Comparison of ENCODE assay signal across 10 mouse cellular contexts in the genomic region with DNA sequence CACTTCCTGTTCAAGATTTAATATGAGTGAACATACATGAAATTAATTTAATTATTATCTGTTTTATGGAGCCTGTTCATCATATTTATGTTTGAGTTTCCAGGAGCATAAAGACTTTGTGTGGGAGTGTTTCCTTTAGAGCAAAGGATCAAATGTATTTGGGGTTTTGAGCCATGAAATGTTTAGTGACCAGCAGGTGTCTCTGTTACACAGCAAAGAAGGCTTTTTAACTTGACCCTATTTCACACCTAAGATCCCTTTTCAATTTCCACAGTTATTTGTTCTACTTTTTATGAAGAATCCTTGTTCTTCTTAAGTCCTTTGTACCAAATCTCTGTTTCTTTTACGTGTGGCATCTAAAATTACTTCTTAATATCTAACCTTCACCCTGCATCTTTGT. TPM values are rescaled to one million over a fixed set of nuclear protein-coding genes. Genes with fewer than 3 reads are reported as not detected.
DNase-seq lines count a peak whose midpoint lies in the region; ATAC-seq and TF ChIP-seq lines count a peak whose summit lies in the region.
"Had no signal": no experiment of that assay in that cellular context is flagged by ENCODE, and none has a peak within 500 bp of the region (broad histone marks: within the 10 kb centered on the region; RNA-seq: fewer than 3 reads in every experiment).

No protein-coding gene starts in this region.

- peak; percentile 49 for DNase-seq in heart, postnatal 0 days (ENCODE audit: low spot score)
- peak; percentile 54 for DNase-seq in thymus, postnatal 0 days (ENCODE audit: low spot score)
- no peak for DNase-seq in thymus, postnatal 25 days
- DNase-seq in embryonic facial prominence, embryonic 14.5 days (ENCODE audit: low spot score), result peak; percentile 51
- DNase-seq in spleen, postnatal 14 days (ENCODE audit: low spot score in 2 of 2), result no peak
- DNase-seq in testis, postnatal 14 days (ENCODE audit: low spot score), result no peak
- DNase-seq in spleen, adult 12 weeks (ENCODE audit: low spot score), result no peak

- no peak overlapping the region for H3K4me3 ChIP-seq in heart, postnatal 0 days (ENCODE audit: low read depth, low read length)
- no peak overlapping the region for H3K4me3 ChIP-seq in heart, embryonic 12.5 days
- no peak overlapping the region for H3K4me3 ChIP-seq in embryonic facial prominence, embryonic 14.5 days (ENCODE audit: low read depth, low read length)
- H3K4me3 ChIP-seq: heart, embryonic 15.5 days had no signal

- peak; percentile 64 for TF ChIP-seq CTCF in heart, postnatal 0 days (IDR thresholded peaks at IDR 0.05; ENCODE audit: low read depth)

- no peaks in the 10 kb centered on the region for H3K27me3 ChIP-seq in heart, postnatal 0 days (ENCODE audit: control insufficient read depth, insufficient read depth, low read length)
- H3K27me3 ChIP-seq in heart, embryonic 12.5 days (replicated peaks), result no peaks in the 10 kb centered on the region
- H3K27me3 ChIP-seq in embryonic facial prominence, embryonic 14.5 days (replicated peaks; ENCODE audit: control insufficient read depth, insufficient read depth, low read length), result no peaks in the 10 kb centered on the region
- H3K27me3 ChIP-seq: heart, embryonic 15.5 days had no signal

- no peak for ATAC-seq in heart, postnatal 0 days (ENCODE audit: insufficient read depth, low read depth)
- ATAC-seq in heart, embryonic 12.5 days (ENCODE audit: insufficient number of reproducible peaks, low FRiP score), result no peak
- ATAC-seq in embryonic facial prominence, embryonic 14.5 days (ENCODE audit: low read depth), result no peak

- no peak overlapping the region for H3K9ac ChIP-seq in heart, postnatal 0 days (replicated peaks; ENCODE audit: low read depth, low read length)
- no peak overlapping the region for H3K9ac ChIP-seq in heart, embryonic 12.5 days
- no peak overlapping the region for H3K9ac ChIP-seq in embryonic facial prominence, embryonic 14.5 days (ENCODE audit: low read depth, low read length)
- H3K9ac ChIP-seq: heart, embryonic 15.5 days had no signal

- no peaks in the 10 kb centered on the region for H3K4me1 ChIP-seq in heart, postnatal 0 days (ENCODE audit: control insufficient read depth, insufficient read depth)
- no peaks in the 10 kb centered on the region for H3K4me1 ChIP-seq in heart, embryonic 12.5 days (replicated peaks)
- H3K4me1 ChIP-seq in embryonic facial prominence, embryonic 14.5 days (ENCODE audit: control insufficient read depth, insufficient read depth, low read length), result no peaks in the 10 kb centered on the region
- H3K4me1 ChIP-seq: heart, embryonic 15.5 days had no signal

- H3K36me3 ChIP-seq in heart, postnatal 0 days (replicated peaks; ENCODE audit: control insufficient read depth, insufficient read depth, low read length), result no peaks in the 10 kb centered on the region
- no peaks in the 10 kb centered on the region for H3K36me3 ChIP-seq in heart, embryonic 12.5 days
- no peaks in the 10 kb centered on the region for H3K36me3 ChIP-seq in embryonic facial prominence, embryonic 14.5 days (ENCODE audit: control insufficient read depth, insufficient read depth, low read length)
- H3K36me3 ChIP-seq: heart, embryonic 15.5 days had no signal

- 38% methylated on average over 1 of the region's 1 CpGs for WGBS in heart, postnatal 0 days
- 38% methylated on average over 1 of the region's 1 CpGs for WGBS in heart, embryonic 12.5 days
- 45% methylated on average over 1 of the region's 1 CpGs for WGBS in embryonic facial prominence, embryonic 14.5 days

- no peak for TF ChIP-seq EP300 in heart, postnatal 0 days (IDR thresholded peaks at IDR 0.05; ENCODE audit: low read depth)

- no peak overlapping the region for H3K27ac ChIP-seq in heart, postnatal 0 days (ENCODE audit: low read depth)
- H3K27ac ChIP-seq in heart, embryonic 12.5 days (ENCODE audit: poor library complexity, severe bottlenecking), result no peak overlapping the region
- no peak overlapping the region for H3K27ac ChIP-seq in embryonic facial prominence, embryonic 14.5 days (replicated peaks; ENCODE audit: low read depth, low read length)
- H3K27ac ChIP-seq: heart, embryonic 15.5 days; macrophage had no signal

- H3K4me2 ChIP-seq in heart, postnatal 0 days (ENCODE audit: low read depth, low read length), result no peak overlapping the region
- H3K4me2 ChIP-seq in heart, embryonic 12.5 days, result no peak overlapping the region
- no peak overlapping the region for H3K4me2 ChIP-seq in embryonic facial prominence, embryonic 14.5 days (ENCODE audit: low read depth, low read length)
- H3K4me2 ChIP-seq: heart, embryonic 15.5 days had no signal

- no peaks in the 10 kb centered on the region for H3K9me3 ChIP-seq in heart, postnatal 0 days (replicated peaks; ENCODE audit: control insufficient read depth, low read length)
- no peaks in the 10 kb centered on the region for H3K9me3 ChIP-seq in heart, embryonic 12.5 days (replicated peaks)
- no peaks in the 10 kb centered on the region for H3K9me3 ChIP-seq in embryonic facial prominence, embryonic 14.5 days (ENCODE audit: control insufficient read depth, low read length)
- H3K9me3 ChIP-seq: heart, embryonic 15.5 days had no signal

RNA-seq across cellular contexts. Expression of gene Hspa13, which starts 12.4 kb away (rescaled TPM):
- 10.7 and 18.6 TPM in 2 replicates for total RNA-seq in heart, postnatal 0 days (2014; rRNA removed; ENCODE audit: low replicate concordance)
- 11.5 and 11.6 TPM in 2 replicates for polyA plus RNA-seq in heart, postnatal 0 days (2015; fragmentation: Nextera tagmentation; extraction: Ambion mirVana)
- polyA plus RNA-seq in heart, embryonic 12.5 days (2016; fragmentation: Nextera tagmentation; extraction: Ambion mirVana), result 26.4 and 28.2 TPM in 2 replicates
- polyA plus RNA-seq in thymus, postnatal 0 days (2015; fragmentation: Nextera tagmentation; extraction: Ambion mirVana), result 11.0 and 11.9 TPM in 2 replicates
- polyA plus RNA-seq in embryonic facial prominence, embryonic 14.5 days (2014; fragmentation: Nextera tagmentation; extraction: Ambion mirVana), result 38.4 and 39.3 TPM in 2 replicates

Comparison
In these comparisons a context has a peak if more than half of its experiments do, and no peak if none do; other contexts are left out.
1. DNase-seq: peak in heart, postnatal 0 days (single experiment), thymus, postnatal 0 days (single experiment) and embryonic facial prominence, embryonic 14.5 days (single experiment); none in thymus, postnatal 25 days (single experiment), spleen, postnatal 14 days (0 of 2), testis, postnatal 14 days (single experiment) and spleen, adult 12 weeks (single experiment).